Mouse (Mus musculus) lung, postnatal 0 days (tissue): ENCODE results near the gene Gm45837. TPM values are rescaled to one million over a fixed set of nuclear protein-coding genes. Genes with fewer than 3 reads are reported as not detected.

Source experiments
- ATAC-seq: fragments of 200-750 bp; cut with Nextera tagmentation; 2 replicates; pipeline ENCODE4 v1.8.0; 2017; ENCODE audit warnings: moderate library complexity
- DNase-seq: peaks from one replicate; pipeline ENCODE4 v3.0.0-alpha.2; 2016; ENCODE audit warnings: low spot score
- H3K27ac ChIP-seq: fragments of 300-500 bp; sonication (generic); 2 replicates; pipeline ENCODE4 v1.5.1; 2014; ENCODE audit warnings: antibody characterized with exemption, mild to moderate bottlenecking, low read length, mixed read lengths
- H3K27me3 ChIP-seq: fragments of 300-500 bp; sonication (generic); replicated peaks from 2 replicates; pipeline ENCODE4 v1.6.1; 2014; ENCODE audit warnings: low read length, mixed read lengths; ENCODE audit not compliant: insufficient read depth
- H3K36me3 ChIP-seq: fragments of 300-500 bp; sonication (generic); 2 replicates; pipeline ENCODE4 v1.6.1; 2014; ENCODE audit warnings: low read length, mixed read lengths; ENCODE audit not compliant: insufficient read depth
- H3K4me1 ChIP-seq: fragments of 300-500 bp; sonication (generic); 2 replicates; pipeline ENCODE4 v1.6.1; 2014; ENCODE audit warnings: antibody characterized with exemption, low read depth, low read length, mixed read lengths; ENCODE audit not compliant: insufficient read depth
- H3K4me2 ChIP-seq: fragments of 300-500 bp; sonication (generic); replicated peaks from 2 replicates; pipeline ENCODE4 v1.6.1; 2014; ENCODE audit warnings: low read depth, mild to moderate bottlenecking, low read length, moderate library complexity, mixed read lengths
- H3K4me3 ChIP-seq: fragments of 300-500 bp; sonication (generic); 2 replicates; pipeline ENCODE4 v1.5.1; 2014; ENCODE audit warnings: low read depth, low read length
- H3K9ac ChIP-seq: fragments of 300-500 bp; sonication (generic); replicated peaks from 2 replicates; pipeline ENCODE4 v1.6.1; 2014; ENCODE audit warnings: low read depth, mild to moderate bottlenecking
- H3K9me3 ChIP-seq: fragments of 300-500 bp; sonication (generic); 2 replicates; pipeline ENCODE4 v1.6.1; 2016; ENCODE audit warnings: low read length, mixed read lengths
- CTCF ChIP-seq: IDR thresholded peaks from 2 replicates; pipeline ENCODE4 v1.5.1; 2016; ENCODE audit warnings: antibody characterized with exemption, mild to moderate bottlenecking
- EP300 ChIP-seq: IDR thresholded peaks from 2 replicates; pipeline ENCODE4 v1.6.1; 2016; ENCODE audit warnings: antibody characterized with exemption, mild to moderate bottlenecking, control low read depth
- WGBS: fragments of 180-500 bp; shearing (Covaris S2); extraction: QIAGEN DNeasy Blood & Tissue Kit; methylation state at CpG from one replicate; pipeline ENCODE4 v1.1.7; 2014; 5-methylcytosine and 5-hydroxymethylcytosine counted together
- polyA plus RNA-seq: library from polyadenylated mRNA; unstranded; fragments of >200 nt; fragmentation: Nextera tagmentation; extraction: Ambion mirVana; gene quantifications from 2 replicates; pipeline ENCODE4 v1.2.1, GENCODE M21; 2015

Gm45837 gene
- polyA plus RNA-seq, 1 experiment from 2014 or later, result 4.2 TPM

- H3K27ac ChIP-seq, result no peak overlapping the region
- no peak for ATAC-seq
Observed at GRCm38 (mm10) chr7:101414209-101414608, 3.5 kb downstream of the Gm45837 start.

GRCm38 (mm10) chr7:101414661-101415511 is 4.2 kb downstream of the Gm45837 start:
- Histone ChIP-seq H3K4me3 (no peak overlapping the region), H3K27ac (no peak overlapping the region), H3K36me3 (no peaks in the 10 kb centered on the region), H3K27me3 (no peaks in the 10 kb centered on the region), H3K9ac (no peak overlapping the region), H3K4me1 (0 out of 2 replicates have a peak, but pooled peaks cover 6% of the 10 kb centered on the region), H3K9me3 (no peaks in the 10 kb centered on the region), H3K4me2 (no peak overlapping the region)
- WGBS, result 23% methylated on average over 6 of the region's 7 CpGs
- TF ChIP-seq CTCF, result no peak
- no peak for TF ChIP-seq EP300
- DNase-seq (peak; percentile 71), ATAC-seq (peak; percentile 71)

More at GRCm38 (mm10) chr7:101414209-101414608, 3.5 kb downstream of the Gm45837 start:
- Histone ChIP-seq H3K36me3 (no peaks in the 10 kb centered on the region), H3K4me1 (0 out of 2 replicates have a peak, but pooled peaks cover 6% of the 10 kb centered on the region), H3K4me2 (no peak overlapping the region), H3K27me3 (no peaks in the 10 kb centered on the region), H3K4me3 (no peak overlapping the region), H3K9me3 (no peaks in the 10 kb centered on the region), H3K9ac (no peak overlapping the region)
- 28% methylated on average over 4 of the region's 4 CpGs for WGBS
- TF ChIP-seq CTCF, result no peak
- TF ChIP-seq EP300, result no peak
- no peak for DNase-seq

- DNase-seq (no peak), ATAC-seq (no peak)
- H3K27me3 ChIP-seq, result no peaks in the 10 kb centered on the region
- WGBS, result 29% methylated on average over 8 of the region's 8 CpGs
- no peaks in the 10 kb centered on the region for H3K9me3 ChIP-seq
- H3K4me1 ChIP-seq, result 0 out of 2 replicates have a peak, but pooled peaks cover 6% of the 10 kb centered on the region
- H3K9ac ChIP-seq, result no peak overlapping the region
- no peak overlapping the region for H3K4me2 ChIP-seq
- H3K4me3 ChIP-seq, result no peak overlapping the region
- H3K36me3 ChIP-seq, result no peaks in the 10 kb centered on the region
- H3K27ac ChIP-seq, result no peak overlapping the region
- TF ChIP-seq EP300 (no peak), CTCF (no peak)
Observed at GRCm38 (mm10) chr7:101415512-101416100, 4.9 kb downstream of the Gm45837 start.

- Histone ChIP-seq H3K4me1 (0 out of 2 replicates have a peak, but pooled peaks cover 6% of the 10 kb centered on the region), H3K9ac (no peak overlapping the region), H3K9me3 (no peaks in the 10 kb centered on the region), H3K27ac (no peak overlapping the region), H3K27me3 (no peaks in the 10 kb centered on the region), H3K36me3 (no peaks in the 10 kb centered on the region), H3K4me3 (no peak overlapping the region), H3K4me2 (no peak overlapping the region)
- no peak for ATAC-seq
- TF ChIP-seq CTCF, result no peak
- TF ChIP-seq EP300, result no peak
- no peak for DNase-seq
- WGBS, result 37% methylated on average over 5 of the region's 5 CpGs
Observed at GRCm38 (mm10) chr7:101416391-101416790, 5.7 kb downstream of the Gm45837 start.

GRCm38 (mm10) chr7:101419013-101419770 is 8.5 kb downstream of the Gm45837 start:
- DNase-seq, result no peak
- H3K9ac ChIP-seq, result no peak overlapping the region
- ATAC-seq, result no peak
- H3K27me3 ChIP-seq, result no peaks in the 10 kb centered on the region; the same call in 1 of the 2 replicates
- whole genome bisulfite sequencing, result 4% methylated on average over 27 of the region's 27 CpGs
- H3K27ac ChIP-seq, result no peak overlapping the region
- no peaks in the 10 kb centered on the region for H3K36me3 ChIP-seq
- no peak overlapping the region for H3K4me3 ChIP-seq
- H3K9me3 ChIP-seq, result no peaks in the 10 kb centered on the region
- H3K4me1 ChIP-seq, result 0 out of 2 replicates have a peak, but pooled peaks cover under 1% of the 10 kb centered on the region
- H3K4me2 ChIP-seq, result no peak overlapping the region
- TF ChIP-seq EP300 (no peak), CTCF (peak; percentile 5; the same call in 1 of the 2 replicates)

- Histone ChIP-seq H3K4me3 (no peak within 1 kb of the TSS), H3K9ac (no peak within 1 kb of the TSS), H3K27ac (no peak within 1 kb of the TSS), H3K4me1 (no peaks in the 10 kb centered on the region), H3K27me3 (no peaks in the 10 kb centered on the region; the same call in 1 of the 2 replicates), H3K36me3 (no peaks in the 10 kb centered on the region), H3K9me3 (no peaks in the 10 kb centered on the region), H3K4me2 (no peak within 1 kb of the TSS)
- no peak for DNase-seq
- WGBS, result 15% methylated on average over 6 of the region's 6 CpGs
- TF ChIP-seq EP300 (no peak), CTCF (no peak)
- no peak for ATAC-seq
Observed at GRCm38 (mm10) chr7:101421529-101421928, 10.8 kb downstream of the Gm45837 start, which contains the start of gene Pde2a. TSS of gene Pde2a (plus strand) at chr7:101421691.
